Mouse (Mus musculus) megakaryocyte, embryonic 14.5 days (primary cell): ENCODE measurements around the gene Hk2. TPM values are rescaled to one million over a fixed set of nuclear protein-coding genes. Genes with fewer than 3 reads are reported as not detected.

Experiments
- H3K27me3 ChIP-seq: replicated peaks from 2 replicates; pipeline ENCODE3; 2012; ENCODE audit warnings: inconsistent platforms
- H3K36me3 ChIP-seq: replicated peaks from 2 replicates; pipeline ENCODE3; 2012; ENCODE audit warnings: low read length, inconsistent platforms, mixed read lengths
- H3K4me1 ChIP-seq: 2 replicates; pipeline ENCODE4 v1.6.1; 2012; ENCODE audit warnings: inconsistent platforms
- H3K4me3 ChIP-seq: replicated peaks from 2 replicates; pipeline ENCODE3; 2012; ENCODE audit warnings: moderate library complexity, mild to moderate bottlenecking, inconsistent platforms
- H3K9me3 ChIP-seq: 2 replicates; pipeline ENCODE4 v1.6.1; 2012; ENCODE audit warnings: inconsistent platforms
- FLI1 ChIP-seq: IDR thresholded peaks from 2 replicates; pipeline ENCODE4 v1.6.1; 2012; ENCODE audit warnings: low read length, inconsistent platforms, mixed read lengths
- GATA1 ChIP-seq: IDR thresholded peaks from 3 replicates; pipeline ENCODE4 v1.6.1; 2012; ENCODE audit warnings: mixed read lengths, low read length, inconsistent platforms, borderline replicate concordance
- polyA plus RNA-seq: library from polyadenylated mRNA; stranded (reverse); fragments of >175 nt; gene quantifications from 2 replicates; pipeline ENCODE4 v1.2.3, GENCODE M21; 2012; ENCODE audit warnings: low replicate concordance; ENCODE audit not compliant: insufficient read depth

Gene Hk2
- polyA plus RNA-seq, 1 experiment, result 8.6 TPM

- Histone ChIP-seq H3K4me3 (peak overlapping the region; percentile 81), H3K9me3 (peaks cover 4% of the 10 kb centered on the region), H3K36me3 (peaks cover 91% of the 10 kb centered on the region), H3K27me3 (no peaks in the 10 kb centered on the region), H3K4me1 (peaks cover 98% of the 10 kb centered on the region)
- TF ChIP-seq GATA1 (no peak), FLI1 (no peak)
These were observed 27.2 kb downstream of the Hk2 start for GRCm38 (mm10) chr6:82747085-82747484.

- peaks cover 92% of the 10 kb centered on the region for H3K4me1 ChIP-seq
- no peaks in the 10 kb centered on the region for H3K27me3 ChIP-seq
- peaks cover 78% of the 10 kb centered on the region for H3K36me3 ChIP-seq
- no peak overlapping the region for H3K4me3 ChIP-seq
- no peak for TF ChIP-seq FLI1
- no peak for TF ChIP-seq GATA1
- H3K9me3 ChIP-seq, result no peaks in the 10 kb centered on the region
These were observed 29.7 kb downstream of the Hk2 start for GRCm38 (mm10) chr6:82744553-82744952.

GRCm38 (mm10) chr6:82741518-82741880 is 32.8 kb downstream of the Hk2 start:
- peaks cover 86% of the 10 kb centered on the region for H3K36me3 ChIP-seq
- no peaks in the 10 kb centered on the region for H3K27me3 ChIP-seq
- TF ChIP-seq FLI1 (no peak), GATA1 (no peak)
- H3K4me3 ChIP-seq, result peak overlapping the region; percentile 30
- H3K9me3 ChIP-seq, result no peaks in the 10 kb centered on the region
- H3K4me1 ChIP-seq, result peaks cover 67% of the 10 kb centered on the region

GRCm38 (mm10) chr6:82740868-82741517 is 33.3 kb downstream of the Hk2 start:
- peak; percentile 48; the same call in 1 of the 3 replicates for TF ChIP-seq GATA1
- no peak for TF ChIP-seq FLI1
- Histone ChIP-seq H3K36me3 (peaks cover 86% of the 10 kb centered on the region), H3K27me3 (no peaks in the 10 kb centered on the region), H3K4me3 (peak overlapping the region; percentile 30), H3K4me1 (peaks cover 62% of the 10 kb centered on the region), H3K9me3 (no peaks in the 10 kb centered on the region)

GRCm38 (mm10) chr6:82740269-82740668 is 34.0 kb downstream of the Hk2 start:
- no peaks in the 10 kb centered on the region for H3K27me3 ChIP-seq
- peaks cover 55% of the 10 kb centered on the region for H3K4me1 ChIP-seq
- no peaks in the 10 kb centered on the region for H3K9me3 ChIP-seq
- TF ChIP-seq FLI1 (no peak), GATA1 (no peak)
- peak overlapping the region; percentile 77 for H3K4me3 ChIP-seq
- peaks cover 87% of the 10 kb centered on the region for H3K36me3 ChIP-seq

GRCm38 (mm10) chr6:82737634-82738540 is 36.4 kb downstream of the Hk2 start:
- TF ChIP-seq GATA1 (no peak), FLI1 (no peak)
- peaks cover 85% of the 10 kb centered on the region for H3K36me3 ChIP-seq

GRCm38 (mm10) chr6:82736626-82737600 is 37.3 kb downstream of the Hk2 start:
- H3K9me3 ChIP-seq, result no peaks in the 10 kb centered on the region
- H3K27me3 ChIP-seq, result no peaks in the 10 kb centered on the region
- no peak overlapping the region for H3K4me3 ChIP-seq
- peaks cover 21% of the 10 kb centered on the region for H3K4me1 ChIP-seq
- TF ChIP-seq GATA1, result no peak
- TF ChIP-seq FLI1, result no peak
- H3K36me3 ChIP-seq, result peaks cover 82% of the 10 kb centered on the region

More at GRCm38 (mm10) chr6:82737634-82738540, 36.4 kb downstream of the Hk2 start:
- H3K4me1 ChIP-seq, result peaks cover 31% of the 10 kb centered on the region
- no peak overlapping the region for H3K4me3 ChIP-seq
- H3K9me3 ChIP-seq, result no peaks in the 10 kb centered on the region
- no peaks in the 10 kb centered on the region for H3K27me3 ChIP-seq

- Histone ChIP-seq H3K27me3 (no peaks in the 10 kb centered on the region), H3K4me3 (no peak overlapping the region), H3K4me1 (peaks cover 9% of the 10 kb centered on the region), H3K9me3 (no peaks in the 10 kb centered on the region), H3K36me3 (peaks cover 90% of the 10 kb centered on the region)
- TF ChIP-seq FLI1 (no peak), GATA1 (no peak)
These were observed 38.9 kb downstream of the Hk2 start for GRCm38 (mm10) chr6:82735347-82735746.

GRCm38 (mm10) chr6:82728635-82729034 is 45.6 kb downstream of the Hk2 start:
- H3K4me1 ChIP-seq, result peaks cover 6% of the 10 kb centered on the region; the same call in 1 of the 2 replicates
- H3K36me3 ChIP-seq, result peaks cover 94% of the 10 kb centered on the region
- no peaks in the 10 kb centered on the region for H3K9me3 ChIP-seq
- TF ChIP-seq FLI1 (no peak), GATA1 (no peak)
- H3K4me3 ChIP-seq, result no peak overlapping the region
- no peaks in the 10 kb centered on the region for H3K27me3 ChIP-seq
